Mouse (Mus musculus): ENCODE measurements around the gene E2f3.

DNA sequence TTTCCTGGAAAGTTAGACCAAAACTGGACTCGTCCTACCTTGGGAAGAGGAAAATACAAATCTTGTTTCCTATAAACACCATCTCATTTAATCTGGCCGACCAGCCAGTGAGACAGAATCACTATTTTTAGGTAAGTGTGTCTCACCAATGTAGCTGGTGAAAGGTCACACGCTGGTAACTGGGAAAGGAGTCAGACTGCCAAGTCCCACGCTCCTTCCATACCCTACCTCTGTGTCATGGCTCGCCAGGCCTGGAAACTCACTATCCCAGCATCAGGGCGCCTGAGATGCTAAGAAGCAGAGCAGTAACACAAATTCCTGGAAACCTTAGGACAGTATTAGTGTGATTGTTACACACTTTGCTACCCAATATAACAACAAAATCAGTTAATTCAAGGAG, 12.3 kb downstream of the E2f3 start:
- TF ChIP-seq POLR2A (IDR thresholded peaks at IDR 0.05; ENCODE audit: extremely low read depth, insufficient read depth, low read length) (no peak), CTCF (IDR thresholded peaks at IDR 0.05; ENCODE audit: low read depth, low read length) (no peak)
